Mouse (Mus musculus): Measurements from ENCODE around the gene Gpr83. TPM values are rescaled to one million over a fixed set of nuclear protein-coding genes. Genes with fewer than 3 reads are reported as not detected.

Gene Gpr83
- polyA plus RNA-seq (2012; rRNA removed; ENCODE audit: low replicate concordance): 2.8 and 2.9 TPM in 2 replicates

GRCm38 (mm10) chr9:14859868-14860639 is at the start of gene Gpr83:
Gene Gpr83, plus strand, starts transcription at chr9:14860210.

GRCm38 (mm10) chr9:14903581-14904378 is 43.8 kb downstream of the Gpr83 start, which contains the start of gene Izumo1r:
Gene Izumo1r, minus strand, starts transcription at chr9:14903949.

Other genes starting within 250 kb of the Gpr83 start
- 40.1 and 73.9 TPM in 2 replicates for gene Amotl1, start 215.2 kb upstream of the Gpr83 start, polyA plus RNA-seq (2012; rRNA removed; ENCODE audit: low replicate concordance)
- 0.25 and 0.50 TPM in 2 replicates for gene Piwil4, start 119.5 kb upstream of the Gpr83 start, polyA plus RNA-seq (2012; rRNA removed; ENCODE audit: low replicate concordance)
- gene Fut4, start 107.8 kb upstream of the Gpr83 start, polyA plus RNA-seq (2012; rRNA removed; ENCODE audit: low replicate concordance): 1.4 and 3.4 TPM in 2 replicates
- not detected in 2 replicates for gene 1700012B09Rik, start 89.2 kb upstream of the Gpr83 start, polyA plus RNA-seq (2012; rRNA removed; ENCODE audit: low replicate concordance)
- 2.7 and 6.7 TPM in 2 replicates for gene Mre11a, start 75.6 kb upstream of the Gpr83 start, polyA plus RNA-seq (2012; rRNA removed; ENCODE audit: low replicate concordance)
- gene Ankrd49, start 75.4 kb upstream of the Gpr83 start, polyA plus RNA-seq (2012; rRNA removed; ENCODE audit: low replicate concordance): 3.6 and 8.4 TPM in 2 replicates
- gene Izumo1r, start 43.7 kb downstream of the Gpr83 start, polyA plus RNA-seq (2012; rRNA removed; ENCODE audit: low replicate concordance): 19.6 and 30.6 TPM in 2 replicates
- 30.5 and 36.4 TPM in 2 replicates for gene Panx1, start 185.3 kb downstream of the Gpr83 start, polyA plus RNA-seq (2012; rRNA removed; ENCODE audit: low replicate concordance)